Mouse (Mus musculus): ENCODE results near the gene Pitpnc1. TPM values are rescaled to one million over a fixed set of nuclear protein-coding genes. Genes with fewer than 3 reads are reported as not detected.

Pitpnc1 gene
- polyA plus RNA-seq, 1 experiment = 0.25 TPM

- no peaks in the 10 kb centered on the region for H3K79me2 ChIP-seq (ENCODE audit: control insufficient read depth, insufficient read depth)
- H3K36me3 ChIP-seq (ENCODE audit: control insufficient read depth, insufficient read depth) = no peaks in the 10 kb centered on the region
- H3K4me3 ChIP-seq (ENCODE audit: insufficient read depth, poor library complexity, severe bottlenecking) = no peak overlapping the region
- no peaks in the 10 kb centered on the region for H3K79me3 ChIP-seq (ENCODE audit: low read depth)
- H3K27me3 ChIP-seq (ENCODE audit: control insufficient read depth, insufficient read depth, insufficient read length) = no peaks in the 10 kb centered on the region
- TF ChIP-seq CTCF (IDR thresholded peaks at IDR 0.05; ENCODE audit: control insufficient read depth, insufficient read depth, insufficient read length) (no peak), MAX (IDR thresholded peaks at IDR 0.05) (no peak), USF1 (IDR thresholded peaks at IDR 0.05; ENCODE audit: low read depth) (no peak), MYOG (IDR thresholded peaks at IDR 0.05; ENCODE audit: control insufficient read depth, extremely low read depth, insufficient read length) (no peak), CEBPB (IDR thresholded peaks at IDR 0.05; ENCODE audit: low read depth) (no peak), FOSL1 (IDR thresholded peaks at IDR 0.05; ENCODE audit: insufficient read depth, low read length, poor library complexity, severe bottlenecking) (no peak), MYOD1 (IDR thresholded peaks at IDR 0.05; ENCODE audit: control insufficient read depth, insufficient read length, low read depth) (no peak)
- no peak overlapping the region for H3ac ChIP-seq (ENCODE audit: control insufficient read depth, insufficient read length, low read depth)
Measured at GRCm38 (mm10) chr11:107465969-107466368, 4.5 kb downstream of the Pitpnc1 start.

- Histone ChIP-seq H3K79me3 (ENCODE audit: low read depth) (no peaks in the 10 kb centered on the region), H3K36me3 (ENCODE audit: control insufficient read depth, insufficient read depth) (no peaks in the 10 kb centered on the region), H3K4me3 (ENCODE audit: insufficient read depth, poor library complexity, severe bottlenecking) (no peak overlapping the region), H3K27me3 (ENCODE audit: control insufficient read depth, insufficient read depth, insufficient read length) (no peaks in the 10 kb centered on the region), H3ac (ENCODE audit: control insufficient read depth, insufficient read length, low read depth) (no peak overlapping the region), H3K79me2 (ENCODE audit: control insufficient read depth, insufficient read depth) (no peaks in the 10 kb centered on the region)
- TF ChIP-seq FOSL1 (IDR thresholded peaks at IDR 0.05; ENCODE audit: insufficient read depth, low read length, poor library complexity, severe bottlenecking) = no peak
- TF ChIP-seq MAX (IDR thresholded peaks at IDR 0.05) = no peak
- no peak for TF ChIP-seq CEBPB (IDR thresholded peaks at IDR 0.05; ENCODE audit: low read depth)
- TF ChIP-seq MYOG (IDR thresholded peaks at IDR 0.05; ENCODE audit: control insufficient read depth, extremely low read depth, insufficient read length) = no peak
- TF ChIP-seq CTCF (IDR thresholded peaks at IDR 0.05; ENCODE audit: control insufficient read depth, insufficient read depth, insufficient read length) = no peak
- TF ChIP-seq USF1 (IDR thresholded peaks at IDR 0.05; ENCODE audit: low read depth) = no peak
- no peak for TF ChIP-seq MYOD1 (IDR thresholded peaks at IDR 0.05; ENCODE audit: control insufficient read depth, insufficient read length, low read depth)
Measured at GRCm38 (mm10) chr11:107465041-107465440, 5.5 kb downstream of the Pitpnc1 start.

- no peak overlapping the region for H3ac ChIP-seq (ENCODE audit: control insufficient read depth, insufficient read length, low read depth)
- no peaks in the 10 kb centered on the region for H3K36me3 ChIP-seq (ENCODE audit: control insufficient read depth, insufficient read depth)
- H3K27me3 ChIP-seq (ENCODE audit: control insufficient read depth, insufficient read depth, insufficient read length) = no peaks in the 10 kb centered on the region
- TF ChIP-seq MYOG (IDR thresholded peaks at IDR 0.05; ENCODE audit: control insufficient read depth, extremely low read depth, insufficient read length) = no peak
- TF ChIP-seq MAX (IDR thresholded peaks at IDR 0.05) = no peak
- TF ChIP-seq FOSL1 (IDR thresholded peaks at IDR 0.05; ENCODE audit: insufficient read depth, low read length, poor library complexity, severe bottlenecking) = no peak
- no peak for TF ChIP-seq USF1 (IDR thresholded peaks at IDR 0.05; ENCODE audit: low read depth)
- TF ChIP-seq CEBPB (IDR thresholded peaks at IDR 0.05; ENCODE audit: low read depth) = no peak
- no peak for TF ChIP-seq MYOD1 (IDR thresholded peaks at IDR 0.05; ENCODE audit: control insufficient read depth, insufficient read length, low read depth)
- no peak for TF ChIP-seq CTCF (IDR thresholded peaks at IDR 0.05; ENCODE audit: control insufficient read depth, insufficient read depth, insufficient read length)
- no peaks in the 10 kb centered on the region for H3K79me3 ChIP-seq (ENCODE audit: low read depth)
- H3K79me2 ChIP-seq (ENCODE audit: control insufficient read depth, insufficient read depth) = no peaks in the 10 kb centered on the region
- H3K4me3 ChIP-seq (ENCODE audit: insufficient read depth, poor library complexity, severe bottlenecking) = no peak overlapping the region
Measured at GRCm38 (mm10) chr11:107464141-107464540, 6.4 kb downstream of the Pitpnc1 start.

- TF ChIP-seq CEBPB (IDR thresholded peaks at IDR 0.05; ENCODE audit: low read depth) (no peak), MAX (IDR thresholded peaks at IDR 0.05) (no peak), MYOG (IDR thresholded peaks at IDR 0.05; ENCODE audit: control insufficient read depth, extremely low read depth, insufficient read length) (no peak), CTCF (IDR thresholded peaks at IDR 0.05; ENCODE audit: control insufficient read depth, insufficient read depth, insufficient read length) (no peak), FOSL1 (IDR thresholded peaks at IDR 0.05; ENCODE audit: insufficient read depth, low read length, poor library complexity, severe bottlenecking) (no peak), USF1 (IDR thresholded peaks at IDR 0.05; ENCODE audit: low read depth) (no peak), MYOD1 (IDR thresholded peaks at IDR 0.05; ENCODE audit: control insufficient read depth, insufficient read length, low read depth) (no peak)
- H3K27me3 ChIP-seq (ENCODE audit: control insufficient read depth, insufficient read depth, insufficient read length) = no peaks in the 10 kb centered on the region
- H3K36me3 ChIP-seq (ENCODE audit: control insufficient read depth, insufficient read depth) = no peaks in the 10 kb centered on the region
- H3K4me3 ChIP-seq (ENCODE audit: insufficient read depth, poor library complexity, severe bottlenecking) = no peak overlapping the region
- no peaks in the 10 kb centered on the region for H3K79me2 ChIP-seq (ENCODE audit: control insufficient read depth, insufficient read depth)
- H3ac ChIP-seq (ENCODE audit: control insufficient read depth, insufficient read length, low read depth) = no peak overlapping the region
- no peaks in the 10 kb centered on the region for H3K79me3 ChIP-seq (ENCODE audit: low read depth)
Measured at GRCm38 (mm10) chr11:107463251-107463681, 7.2 kb downstream of the Pitpnc1 start.

GRCm38 (mm10) chr11:107462478-107462877, 8.0 kb downstream of the Pitpnc1 start:
- H3K36me3 ChIP-seq (ENCODE audit: control insufficient read depth, insufficient read depth) = no peaks in the 10 kb centered on the region
- no peak overlapping the region for H3K4me3 ChIP-seq (ENCODE audit: insufficient read depth, poor library complexity, severe bottlenecking)
- no peaks in the 10 kb centered on the region for H3K27me3 ChIP-seq (ENCODE audit: control insufficient read depth, insufficient read depth, insufficient read length)

More at GRCm38 (mm10) chr11:107462478-107462877, 8.0 kb downstream of the Pitpnc1 start:
- Histone ChIP-seq H3K79me2 (ENCODE audit: control insufficient read depth, insufficient read depth) (no peaks in the 10 kb centered on the region), H3K79me3 (ENCODE audit: low read depth) (no peaks in the 10 kb centered on the region), H3ac (ENCODE audit: control insufficient read depth, insufficient read length, low read depth) (no peak overlapping the region)
- TF ChIP-seq MAX (IDR thresholded peaks at IDR 0.05) (no peak), CEBPB (IDR thresholded peaks at IDR 0.05; ENCODE audit: low read depth) (no peak), CTCF (IDR thresholded peaks at IDR 0.05; ENCODE audit: control insufficient read depth, insufficient read depth, insufficient read length) (no peak), USF1 (IDR thresholded peaks at IDR 0.05; ENCODE audit: low read depth) (no peak), MYOD1 (IDR thresholded peaks at IDR 0.05; ENCODE audit: control insufficient read depth, insufficient read length, low read depth) (no peak), FOSL1 (IDR thresholded peaks at IDR 0.05; ENCODE audit: insufficient read depth, low read length, poor library complexity, severe bottlenecking) (no peak), MYOG (IDR thresholded peaks at IDR 0.05; ENCODE audit: control insufficient read depth, extremely low read depth, insufficient read length) (no peak)

Measured in C2C12 (cell line).